Mouse (Mus musculus): ENCODE measurements at regions not wholly inside any gene's neighbourhood (a gene's known extent, or its start where the extent isn't known, plus 50 kb on each side); places are given as distances from the start of the nearest gene placed in this dataset.
A peak's percentile ranks its signal among the peaks of the same experiment; 100 is the strongest.

DNA sequence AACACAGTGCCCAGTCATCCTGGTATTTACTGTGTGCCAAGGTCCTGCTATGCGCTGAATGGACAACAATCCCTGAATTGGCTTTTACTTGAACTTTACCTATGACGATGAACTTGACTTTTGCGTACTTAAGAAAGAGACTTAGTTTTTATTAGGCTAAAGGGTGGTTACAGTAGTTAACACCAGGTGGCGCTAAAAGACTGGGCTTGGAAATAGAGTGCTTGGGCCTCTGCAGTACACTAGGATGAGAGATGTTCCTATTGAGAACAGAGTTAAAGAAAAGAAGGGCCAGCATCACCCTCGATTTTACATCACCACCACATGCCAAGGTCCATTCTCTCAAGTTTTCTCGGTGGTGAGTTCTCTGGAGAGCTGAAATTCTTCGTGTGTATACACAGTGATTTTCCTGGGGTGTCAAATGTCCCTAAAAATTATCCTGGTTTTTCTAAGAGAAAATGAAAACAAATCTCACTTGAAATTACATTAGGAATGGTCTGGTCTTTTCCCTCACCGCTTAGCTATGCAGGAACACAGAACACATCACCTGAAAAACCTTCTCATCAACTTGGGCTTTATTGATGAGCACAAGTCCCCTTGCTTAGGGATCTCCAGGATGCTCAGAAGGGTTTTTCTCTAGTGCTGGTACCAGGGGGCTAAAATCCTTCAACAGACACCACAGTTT, 64.2 kb upstream of the Yae1d1 start:
- no peak overlapping the region for H3K9ac ChIP-seq (ENCODE audit: control insufficient read depth, low read depth, low read length, poor library complexity, severe bottlenecking)
- no peaks in the 10 kb centered on the region for H3K27me3 ChIP-seq (ENCODE audit: control insufficient read depth in 1 of 2, insufficient read depth in 2 of 2, low read length in 2 of 2)
- no peak overlapping the region for H3K27ac ChIP-seq (ENCODE audit: control insufficient read depth, low read depth, low read length)
- DNase-seq (ENCODE audit: low read depth, low spot score) = peak; percentile 71
- peak; percentile 89 for TF ChIP-seq SMC3 (IDR thresholded peaks at IDR 0.05; ENCODE audit: low read depth, low read length)
- TF ChIP-seq RAD21 (IDR thresholded peaks at IDR 0.05; ENCODE audit: low read depth, low read length) = peak; percentile 90
- peak; percentile 56 to 88 (median 61) for TF ChIP-seq CTCF (IDR thresholded peaks at IDR 0.05 in 2 of 3, conservative IDR thresholded peaks at IDR 0.05 in 1 of 3; ENCODE audit: control insufficient read depth in 1 of 3, insufficient read depth in 1 of 3, low read depth in 2 of 3, low read length in 3 of 3, poor library complexity in 1 of 3, severe bottlenecking in 1 of 3)
- TF ChIP-seq UBTF (IDR thresholded peaks at IDR 0.05; ENCODE audit: borderline replicate concordance, insufficient read depth, low read depth, low read length) = no peak
- TF ChIP-seq ZC3H11A (IDR thresholded peaks at IDR 0.05; ENCODE audit: low read depth, low read length) = peak; percentile 79
- no peak for TF ChIP-seq CHD1 (IDR thresholded peaks at IDR 0.05; ENCODE audit: low read depth, low read length)
- no peaks in the 10 kb centered on the region; a peak in 1 of 4 replicates for H3K4me1 ChIP-seq (ENCODE audit: control insufficient read depth in 1 of 2, insufficient read depth in 2 of 2, low read length in 2 of 2)
- no peak overlapping the region for H3K4me3 ChIP-seq (ENCODE audit: control insufficient read depth in 1 of 2, insufficient read depth in 1 of 2, low read depth in 2 of 2, low read length in 2 of 2)
- no peaks in the 10 kb centered on the region for H3K36me3 ChIP-seq (ENCODE audit: control insufficient read depth in 1 of 2, insufficient read depth in 2 of 2, low read length in 2 of 2)
- no peaks in the 10 kb centered on the region for H3K9me3 ChIP-seq (replicated peaks; ENCODE audit: insufficient read depth, low read length)
- no peaks in the 10 kb centered on the region for H3K79me2 ChIP-seq (ENCODE audit: control insufficient read depth, insufficient read depth, low read length, poor library complexity)

DNA sequence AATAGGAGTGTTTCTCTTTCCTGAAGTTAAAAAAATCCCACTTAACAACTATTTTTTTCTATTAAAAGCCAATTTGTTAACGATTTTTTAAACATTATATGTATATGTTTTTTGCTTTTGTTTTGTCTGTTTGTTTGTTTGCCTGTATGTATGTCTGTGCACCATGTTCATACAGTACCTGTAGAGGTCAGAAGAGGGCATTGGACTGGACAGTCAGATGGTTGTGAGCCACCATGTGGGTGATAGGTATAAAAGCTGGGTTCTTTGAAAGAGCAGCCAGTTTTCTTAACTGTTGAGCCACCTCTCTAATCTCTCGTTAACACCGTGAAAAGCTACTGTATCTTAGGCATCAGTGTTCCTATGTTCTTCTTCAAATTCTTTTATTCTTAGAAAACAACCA, 63.7 kb upstream of the Yae1d1 start:
- no peak overlapping the region for H3K9ac ChIP-seq (ENCODE audit: control insufficient read depth, low read depth, low read length, poor library complexity, severe bottlenecking)
- no peaks in the 10 kb centered on the region for H3K9me3 ChIP-seq (replicated peaks; ENCODE audit: insufficient read depth, low read length)
- no peaks in the 10 kb centered on the region for H3K27me3 ChIP-seq (ENCODE audit: control insufficient read depth in 1 of 2, insufficient read depth in 2 of 2, low read length in 2 of 2)
- no peak for TF ChIP-seq EP300 (IDR thresholded peaks at IDR 0.05; ENCODE audit: low read depth in 1 of 2, low read length in 2 of 2)
- no peak for TF ChIP-seq ZKSCAN1 (IDR thresholded peaks at IDR 0.05; ENCODE audit: low read depth, low read length)
- no peak for TF ChIP-seq SIN3A (IDR thresholded peaks at IDR 0.05; ENCODE audit: low read length)
- TF ChIP-seq GATA1 (IDR thresholded peaks at IDR 0.05; ENCODE audit: low read depth, low read length) = no peak
- DNase-seq (ENCODE audit: low read depth, low spot score) = no peak
- H3K36me3 ChIP-seq (ENCODE audit: control insufficient read depth in 1 of 2, insufficient read depth in 2 of 2, low read length in 2 of 2) = no peaks in the 10 kb centered on the region
- no peak overlapping the region for H3K4me3 ChIP-seq (ENCODE audit: control insufficient read depth in 1 of 2, insufficient read depth in 1 of 2, low read depth in 2 of 2, low read length in 2 of 2)
- H3K4me1 ChIP-seq (ENCODE audit: control insufficient read depth in 1 of 2, insufficient read depth in 2 of 2, low read length in 2 of 2) = no peaks in the 10 kb centered on the region; a peak in 1 of 4 replicates
- H3K27ac ChIP-seq (ENCODE audit: control insufficient read depth, low read depth, low read length) = no peak overlapping the region
- no peaks in the 10 kb centered on the region for H3K79me2 ChIP-seq (ENCODE audit: control insufficient read depth, insufficient read depth, low read length, poor library complexity)

DNA sequence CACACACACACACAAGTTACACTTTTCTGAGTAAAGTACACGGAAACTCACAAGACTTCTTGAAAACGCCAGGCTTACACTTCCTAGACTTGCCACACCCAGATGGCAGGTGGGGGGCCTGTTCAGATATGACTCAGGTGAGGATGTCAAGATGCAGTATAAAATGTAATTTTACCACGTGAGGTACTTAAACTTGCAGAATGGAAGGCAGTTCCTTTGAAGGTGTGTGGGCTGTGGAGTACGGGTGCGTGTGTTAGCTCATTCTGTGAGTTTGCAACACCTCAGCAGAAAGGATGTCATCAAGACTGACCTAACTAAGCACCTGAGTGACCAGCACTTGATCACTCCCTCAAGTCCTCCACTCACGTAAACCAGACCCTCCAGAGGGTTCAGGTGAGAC, 50.0 kb upstream of the Yae1d1 start:
- no peak for DNase-seq (ENCODE audit: low read depth, low spot score)
- no peaks in the 10 kb centered on the region for H3K4me1 ChIP-seq (ENCODE audit: control insufficient read depth in 1 of 2, insufficient read depth in 2 of 2, low read length in 2 of 2)
- H3K4me3 ChIP-seq (ENCODE audit: control insufficient read depth in 1 of 2, insufficient read depth in 1 of 2, low read depth in 2 of 2, low read length in 2 of 2) = no peak overlapping the region
- no peaks in the 10 kb centered on the region for H3K9me3 ChIP-seq (replicated peaks; ENCODE audit: insufficient read depth, low read length)
- TF ChIP-seq EP300 (IDR thresholded peaks at IDR 0.05; ENCODE audit: low read depth in 1 of 2, low read length in 2 of 2) (no peak), ETS1 (IDR thresholded peaks at IDR 0.05; ENCODE audit: low read depth, low read length) (no peak), RCOR1 (IDR thresholded peaks at IDR 0.05; ENCODE audit: low read depth, low read length) (no peak), TAL1 (IDR thresholded peaks at IDR 0.05; ENCODE audit: low read length) (no peak), TCF12 (IDR thresholded peaks at IDR 0.05; ENCODE audit: low read depth, low read length) (no peak), RAD21 (IDR thresholded peaks at IDR 0.05; ENCODE audit: low read depth, low read length) (no peak), MEF2A (IDR thresholded peaks at IDR 0.05; ENCODE audit: extremely low read depth, insufficient replicate concordance, low read depth, low read length, poor library complexity, severe bottlenecking) (no peak), NRF1 (IDR thresholded peaks at IDR 0.05; ENCODE audit: insufficient read depth, low read depth, low read length, poor library complexity, severe bottlenecking) (no peak), GATA1 (IDR thresholded peaks at IDR 0.05; ENCODE audit: low read depth, low read length) (no peak), BHLHE40 (IDR thresholded peaks at IDR 0.05; ENCODE audit: borderline replicate concordance, low read depth, low read length) (no peak), MAFK (IDR thresholded peaks at IDR 0.05; ENCODE audit: borderline replicate concordance, low read depth, low read length) (no peak), USF2 (IDR thresholded peaks at IDR 0.05; ENCODE audit: borderline replicate concordance in 1 of 2, insufficient read depth in 1 of 2, low read depth in 1 of 2, low read length in 2 of 2) (no peak), POLR2AphosphoS2 (IDR thresholded peaks at IDR 0.05; ENCODE audit: low read length) (no peak), TBP (IDR thresholded peaks at IDR 0.05; ENCODE audit: low read depth, low read length) (no peak), MYC (IDR thresholded peaks at IDR 0.05; ENCODE audit: low read depth, low read length) (no peak), GABPA (IDR thresholded peaks at IDR 0.05; ENCODE audit: low read depth, low read length) (no peak)
- no peak overlapping the region for H3K9ac ChIP-seq (ENCODE audit: control insufficient read depth, low read depth, low read length, poor library complexity, severe bottlenecking)
- no peaks in the 10 kb centered on the region for H3K27me3 ChIP-seq (ENCODE audit: control insufficient read depth in 1 of 2, insufficient read depth in 2 of 2, low read length in 2 of 2)
- no peaks in the 10 kb centered on the region for H3K79me2 ChIP-seq (ENCODE audit: control insufficient read depth, insufficient read depth, low read length, poor library complexity)
- H3K36me3 ChIP-seq (ENCODE audit: control insufficient read depth in 1 of 2, insufficient read depth in 2 of 2, low read length in 2 of 2) = no peaks in the 10 kb centered on the region
- no peak overlapping the region for H3K27ac ChIP-seq (ENCODE audit: control insufficient read depth, low read depth, low read length)
